Mouse (Mus musculus) limb, embryonic 10.5 days (tissue): ENCODE data around the gene Dus2. TPM values are rescaled to one million over a fixed set of nuclear protein-coding genes. Genes with fewer than 3 reads are reported as not detected.

Experiments
- DNase-seq: peaks from one replicate; pipeline ENCODE4 v3.0.0-alpha.2; 2017; ENCODE audit warnings: low spot score
- H3K27ac ChIP-seq: fragments of 300-500 bp; sonication (generic); 2 replicates; pipeline ENCODE4 v1.5.1; 2016; ENCODE audit warnings: mild to moderate bottlenecking
- H3K27me3 ChIP-seq: fragments of 300-500 bp; sonication (generic); 2 replicates; pipeline ENCODE4 v1.6.1; 2016; ENCODE audit warnings: low read depth, mild to moderate bottlenecking; ENCODE audit not compliant: poor library complexity, severe bottlenecking
- H3K36me3 ChIP-seq: fragments of 300-500 bp; sonication (generic); 2 replicates; pipeline ENCODE4 v1.6.1; 2016; ENCODE audit warnings: mild to moderate bottlenecking, moderate library complexity
- H3K4me1 ChIP-seq: fragments of 300-500 bp; sonication (generic); 2 replicates; pipeline ENCODE4 v1.6.1; 2016
- H3K4me3 ChIP-seq: fragments of 300-500 bp; sonication (generic); 2 replicates; pipeline ENCODE4 v1.5.1; 2016; ENCODE audit warnings: mild to moderate bottlenecking, moderate library complexity
- H3K9me3 ChIP-seq: fragments of 300-500 bp; sonication (generic); replicated peaks from 2 replicates; pipeline ENCODE4 v1.6.1; 2016; ENCODE audit warnings: mild to moderate bottlenecking
- WGBS: fragments of 180-500 bp; shearing (Covaris S2); methylation state at CpG from one replicate; pipeline ENCODE4 v1.1.7; 2016; 5-methylcytosine and 5-hydroxymethylcytosine counted together
- microRNA-seq: library from miRNA; unstranded; fragments of <30 nt; microRNA quantifications from one replicate; pipeline ENCODE4, GENCODE M21; 2017
- polyA plus RNA-seq: library from polyadenylated mRNA; unstranded; fragments of >200 nt; fragmentation: Nextera tagmentation; extraction: Ambion mirVana; gene quantifications from 2 replicates; pipeline ENCODE4 v1.2.1, GENCODE M21; 2016

Gene Dus2
- polyA plus RNA-seq, 1 experiment from 2014 or later, result 23.7 TPM

- 91% methylated on average over 9 of the region's 9 CpGs for WGBS
- no peak overlapping the region for H3K27ac ChIP-seq
- H3K36me3 ChIP-seq, result peaks cover 24% of the 10 kb centered on the region
- no peak overlapping the region for H3K4me3 ChIP-seq
- H3K4me1 ChIP-seq, result no peaks in the 10 kb centered on the region
- no peaks in the 10 kb centered on the region for H3K27me3 ChIP-seq
- no peak for DNase-seq
- no peaks in the 10 kb centered on the region for H3K9me3 ChIP-seq
These were observed 84.2 kb downstream of the Dus2 start for GRCm38 (mm10) chr8:106075161-106075862.

DNA sequence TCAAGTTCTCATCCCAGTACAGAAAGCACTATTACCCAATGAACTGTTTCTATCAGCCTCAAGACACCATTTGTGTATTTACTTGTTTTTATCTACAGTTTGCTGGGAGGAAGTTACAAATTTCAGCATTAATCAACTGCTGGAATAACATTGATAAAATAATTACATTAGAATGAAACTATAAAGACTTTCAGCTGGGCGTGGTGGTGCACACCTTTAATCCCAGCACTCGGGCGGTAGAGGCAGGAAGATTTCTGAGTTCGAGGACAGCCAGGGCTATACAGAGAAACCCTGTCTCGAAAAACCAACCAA, 84.7 kb downstream of the Dus2 start:
- no peak overlapping the region for H3K27ac ChIP-seq
- H3K36me3 ChIP-seq, result peaks cover 29% of the 10 kb centered on the region
- H3K27me3 ChIP-seq, result no peaks in the 10 kb centered on the region
- no peaks in the 10 kb centered on the region for H3K4me1 ChIP-seq
- WGBS, result 93% methylated on average over 5 of the region's 5 CpGs
- no peaks in the 10 kb centered on the region for H3K9me3 ChIP-seq
- DNase-seq, result no peak
- H3K4me3 ChIP-seq, result no peak overlapping the region

DNA sequence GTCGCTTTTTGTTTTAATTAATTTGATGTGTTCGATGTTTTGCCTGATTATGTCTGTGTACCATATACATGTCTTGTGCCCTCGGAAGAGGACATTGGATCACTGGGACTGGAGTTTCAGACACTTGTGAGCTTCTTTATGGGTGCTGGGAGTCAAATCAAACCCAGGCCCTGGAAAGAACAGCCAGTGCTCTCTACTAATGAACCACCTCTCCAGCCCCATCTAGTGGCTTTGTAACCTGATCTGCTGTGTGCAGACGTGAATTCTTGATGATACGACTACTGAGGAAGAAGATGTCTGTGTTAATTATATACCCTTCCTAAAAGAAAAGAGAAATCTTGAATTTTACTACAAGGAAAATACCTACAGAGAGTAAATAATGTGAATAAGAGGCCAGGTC, 85.5 kb downstream of the Dus2 start:
- WGBS, result 70% methylated on average over 5 of the region's 5 CpGs
- Histone ChIP-seq H3K27me3 (no peaks in the 10 kb centered on the region), H3K9me3 (no peaks in the 10 kb centered on the region), H3K4me3 (no peak overlapping the region), H3K36me3 (peaks cover 33% of the 10 kb centered on the region), H3K27ac (no peak overlapping the region), H3K4me1 (no peaks in the 10 kb centered on the region)
- DNase-seq, result no peak

- 94% methylated on average over 1 of the region's 1 CpGs for WGBS
- Histone ChIP-seq H3K4me1 (no peaks in the 10 kb centered on the region), H3K27ac (no peak overlapping the region), H3K4me3 (no peak overlapping the region), H3K9me3 (no peaks in the 10 kb centered on the region), H3K27me3 (no peaks in the 10 kb centered on the region), H3K36me3 (peaks cover 42% of the 10 kb centered on the region)
- no peak for DNase-seq
These were observed 86.4 kb downstream of the Dus2 start for GRCm38 (mm10) chr8:106077452-106078067.

GRCm38 (mm10) chr8:106102321-106102720, 111.2 kb downstream of the Dus2 start:
- Histone ChIP-seq H3K27ac (no peak overlapping the region), H3K27me3 (no peaks in the 10 kb centered on the region), H3K36me3 (peaks cover 79% of the 10 kb centered on the region), H3K4me1 (no peaks in the 10 kb centered on the region), H3K9me3 (no peaks in the 10 kb centered on the region), H3K4me3 (no peak overlapping the region)
- no peak for DNase-seq
- 90% methylated on average over 4 of the region's 4 CpGs for WGBS

Small RNA genes lying within 50 kb of the gene (microRNA-seq; reads per million reads assigned to microRNA genes)
- not detected for gene Mir7074

Other genes starting within 250 kb of the Dus2 start
- 25.4 and 29.8 TPM in 2 replicates for gene Gfod2, start 232.7 kb upstream of the Dus2 start, polyA plus RNA-seq
- gene Ranbp10, start 164.0 kb upstream of the Dus2 start, polyA plus RNA-seq, result 11.5 and 14.9 TPM in 2 replicates
- gene Tsnaxip1, start 163.6 kb upstream of the Dus2 start, polyA plus RNA-seq, result 0.10 and 0.14 TPM in 2 replicates
- gene Cenpt, start 138.1 kb upstream of the Dus2 start, polyA plus RNA-seq, result 45.6 and 49.0 TPM in 2 replicates
- gene Thap11, start 136.2 kb upstream of the Dus2 start, polyA plus RNA-seq, result 85.7 and 90.8 TPM in 2 replicates
- gene Nutf2, start 130.8 kb upstream of the Dus2 start, polyA plus RNA-seq, result 379 and 438 TPM in 2 replicates
- gene Edc4, start 110.5 kb upstream of the Dus2 start, polyA plus RNA-seq, result 75.1 and 76.6 TPM in 2 replicates
- gene Nrn1l, start 97.8 kb upstream of the Dus2 start, polyA plus RNA-seq, result 0.41 TPM in 1 of 2 replicates, not detected in the other
- gene Pskh1, start 90.9 kb upstream of the Dus2 start, polyA plus RNA-seq, result 34.4 and 45.9 TPM in 2 replicates
- gene Ctrl, start 57.5 kb upstream of the Dus2 start, polyA plus RNA-seq, result 1.6 and 2.0 TPM in 2 replicates
- 28.9 and 40.3 TPM in 2 replicates for gene Psmb10, start 52.9 kb upstream of the Dus2 start, polyA plus RNA-seq
- gene Lcat, start 48.0 kb upstream of the Dus2 start, polyA plus RNA-seq, result 2.0 and 2.1 TPM in 2 replicates
- gene Slc12a4, start 25.2 kb upstream of the Dus2 start, polyA plus RNA-seq, result 31.9 and 37.7 TPM in 2 replicates
- not detected in 2 replicates for gene Dpep3, start 11.9 kb upstream of the Dus2 start, polyA plus RNA-seq
- gene Dpep2nb, start 14.6 kb downstream of the Dus2 start, polyA plus RNA-seq, result 0.21 TPM in 1 of 2 replicates, not detected in the other
- gene Ddx28, start 20.5 kb downstream of the Dus2 start, polyA plus RNA-seq, result 22.8 and 23.2 TPM in 2 replicates
- gene Nfatc3, start 67.5 kb downstream of the Dus2 start, polyA plus RNA-seq, result 7.9 TPM in 2 replicates
- gene Esrp2, start 145.6 kb downstream of the Dus2 start, polyA plus RNA-seq, result 5.6 and 7.3 TPM in 2 replicates
- gene Pla2g15, start 159.1 kb downstream of the Dus2 start, polyA plus RNA-seq, result 10.8 and 13.4 TPM in 2 replicates
- gene Slc7a6, start 177.5 kb downstream of the Dus2 start, polyA plus RNA-seq, result 85.3 and 94.5 TPM in 2 replicates
- gene Slc7a6os, start 219.6 kb downstream of the Dus2 start, polyA plus RNA-seq, result 42.0 and 46.6 TPM in 2 replicates
- gene Prmt7, start 219.6 kb downstream of the Dus2 start, polyA plus RNA-seq, result 76.4 and 88.2 TPM in 2 replicates